Mouse (Mus musculus) CH12.LX (cell line): ENCODE results near the gene Slc11a1. TPM values are rescaled to one million over a fixed set of nuclear protein-coding genes. Genes with fewer than 3 reads are reported as not detected.

Experiments used
- DNase-seq: peaks from one replicate; pipeline ENCODE4 v3.0.0-alpha.2; 2013; ENCODE audit errors: extremely low read depth
- H3K27ac ChIP-seq: 2 replicates; pipeline ENCODE4 v1.5.1; 2012; ENCODE audit warnings: low read depth, mild to moderate bottlenecking, control low read depth, moderate library complexity; ENCODE audit not compliant: insufficient read depth
- H3K27me3 ChIP-seq: replicated peaks from 2 replicates; pipeline ENCODE3; 2012; ENCODE audit warnings: inconsistent platforms
- H3K36me3 ChIP-seq, 2 experiments: replicated peaks in 1 of 2; 2 replicates each; pipeline versions ENCODE3 to v1.6.1; 2012; ENCODE audit warnings: inconsistent platforms in 1 of 2, low read length in 1 of 2, mild to moderate bottlenecking in 1 of 2, mixed read lengths in 1 of 2, moderate library complexity in 1 of 2; ENCODE audit not compliant: control insufficient read depth in 1 of 2, insufficient read depth in 1 of 2
- H3K4me1 ChIP-seq, 2 experiments: 2 replicates each; pipeline ENCODE4 v1.6.1; 2012; ENCODE audit warnings: inconsistent platforms in 1 of 2, moderate library complexity in 1 of 2; ENCODE audit not compliant: insufficient read depth in 2 of 2, control insufficient read depth in 1 of 2
- H3K4me2 ChIP-seq: 2 replicates; pipeline ENCODE4 v1.6.1; 2012; ENCODE audit warnings: low read depth, mild to moderate bottlenecking, control low read depth; ENCODE audit not compliant: poor library complexity, insufficient read depth, severe bottlenecking
- H3K4me3 ChIP-seq, 3 experiments: fragments of 150-350 bp in 1 of 3; sonication (generic) in 1 of 3; replicated peaks in 1 of 3; 2 replicates each; pipeline versions ENCODE3 to v1.5.1; 2011 to 2012; ENCODE audit warnings: low read depth in 2 of 3, low read length in 2 of 3, mild to moderate bottlenecking in 2 of 3, moderate library complexity in 2 of 3, control low read depth in 1 of 3, improper control_type of control experiment in 1 of 3, inconsistent platforms in 1 of 3, mixed read lengths in 1 of 3; ENCODE audit not compliant: poor library complexity in 1 of 3
- H3K79me2 ChIP-seq: replicated peaks from 2 replicates; pipeline ENCODE4 v1.6.1; 2012; ENCODE audit warnings: mild to moderate bottlenecking, moderate library complexity; ENCODE audit not compliant: control insufficient read depth, poor library complexity, insufficient read depth, severe bottlenecking; ENCODE audit errors: extremely low read depth
- H3K9ac ChIP-seq: 2 replicates; pipeline ENCODE4 v1.6.1; 2012; ENCODE audit warnings: low read depth, mild to moderate bottlenecking, control low read depth, moderate library complexity; ENCODE audit not compliant: insufficient read depth
- H3K9me3 ChIP-seq: replicated peaks from 2 replicates; pipeline ENCODE3; 2012; ENCODE audit warnings: low read length, inconsistent platforms, mixed read lengths
- BHLHE40 ChIP-seq: IDR thresholded peaks from 2 replicates; pipeline ENCODE4 v1.6.1; 2011; ENCODE audit warnings: mild to moderate bottlenecking, low read depth, low read length, improper control_type of control experiment
- CHD1 ChIP-seq: IDR thresholded peaks from 2 replicates; pipeline ENCODE4 v1.6.1; 2012; ENCODE audit warnings: low read depth, low read length, improper control_type of control experiment, inconsistent platforms
- E2F4 ChIP-seq: IDR thresholded peaks from 2 replicates; pipeline ENCODE4 v1.6.1; 2011; ENCODE audit warnings: low read depth, low read length, improper control_type of control experiment; ENCODE audit not compliant: insufficient replicate concordance
- EP300 ChIP-seq: IDR thresholded peaks from 2 replicates; pipeline ENCODE4 v1.6.1; 2011; ENCODE audit warnings: low read length, improper control_type of control experiment
- IRF4 ChIP-seq: IDR thresholded peaks from 2 replicates; pipeline ENCODE4 v1.6.1; 2014; ENCODE audit warnings: low read depth, mild to moderate bottlenecking, inconsistent platforms, low read length, improper control_type of control experiment
- JUN ChIP-seq: IDR thresholded peaks from 2 replicates; pipeline ENCODE4 v1.6.1; 2011; ENCODE audit warnings: low read depth, mild to moderate bottlenecking, low read length, improper control_type of control experiment, moderate library complexity; ENCODE audit not compliant: insufficient read depth
- JUND ChIP-seq: conservative IDR thresholded peaks from 2 replicates; pipeline ENCODE4 v1.6.1; 2011; ENCODE audit warnings: low read depth, low read length, improper control_type of control experiment
- KAT2A ChIP-seq: IDR thresholded peaks from 2 replicates; pipeline ENCODE4 v1.6.1; 2012; ENCODE audit warnings: low read length, improper control_type of control experiment, inconsistent platforms; ENCODE audit not compliant: insufficient replicate concordance
- MAFK ChIP-seq: IDR thresholded peaks from 2 replicates; pipeline ENCODE4 v1.6.1; 2011; ENCODE audit warnings: low read length, improper control_type of control experiment; ENCODE audit not compliant: insufficient replicate concordance
- MAX ChIP-seq: IDR thresholded peaks from 2 replicates; pipeline ENCODE4 v1.6.1; 2011; ENCODE audit warnings: low read length, improper control_type of control experiment
- NELFE ChIP-seq: IDR thresholded peaks from 2 replicates; pipeline ENCODE4 v1.6.1; 2011; ENCODE audit warnings: low read depth, low read length, improper control_type of control experiment
- POLR2A ChIP-seq: IDR thresholded peaks from 2 replicates; pipeline ENCODE4 v1.6.1; 2011; ENCODE audit warnings: low read depth, mild to moderate bottlenecking, improper control_type of control experiment, low read length
- SMC3 ChIP-seq: IDR thresholded peaks from 2 replicates; pipeline ENCODE4 v1.6.1; 2011; ENCODE audit warnings: low read depth, low read length, improper control_type of control experiment
- TBP ChIP-seq: conservative IDR thresholded peaks from 2 replicates; pipeline ENCODE4 v1.6.1; 2011; ENCODE audit warnings: low read depth, low read length, improper control_type of control experiment
- TCF12 ChIP-seq: IDR thresholded peaks from 2 replicates; pipeline ENCODE4 v1.6.1; 2014; ENCODE audit warnings: low read depth, mild to moderate bottlenecking, inconsistent platforms, low read length, improper control_type of control experiment
- UBTF ChIP-seq: IDR thresholded peaks from 2 replicates; pipeline ENCODE4 v1.6.1; 2012; ENCODE audit warnings: low read depth, mild to moderate bottlenecking, inconsistent platforms, low read length, improper control_type of control experiment, moderate library complexity
- USF1 ChIP-seq: IDR thresholded peaks from 2 replicates; pipeline ENCODE4 v1.6.1; 2014; ENCODE audit warnings: low read depth, mild to moderate bottlenecking, inconsistent platforms, low read length, improper control_type of control experiment
- ZMIZ1 ChIP-seq: IDR thresholded peaks from 2 replicates; pipeline ENCODE4 v1.6.1; 2012; ENCODE audit warnings: low read depth, mild to moderate bottlenecking, inconsistent platforms, low read length, improper control_type of control experiment
- dilution Hi-C: fragments of 300-500 bp; cut with MboI; formaldehyde crosslinking; loops from 2 replicates; pipeline ENCODE4 v1.14.3; 2020; ENCODE audit warnings: low sequenced_read_pairs; ENCODE audit not compliant: extremely low pct_unique_long_range_greater_than_20kb, extremely low pct_ligation_motif_present
- in situ Hi-C: fragments of 300-500 bp; cut with MboI; formaldehyde crosslinking; loops from 3 replicates; pipeline ENCODE4 v1.14.3; 2019; ENCODE audit warnings: low sequenced_read_pairs, low pct_ligation_motif_present, low pct_unique_long_range_greater_than_20kb, mixed read lengths
- polyA plus RNA-seq: library from polyadenylated mRNA; unstranded; fragments of >175 nt; gene quantifications from 2 replicates; pipeline ENCODE4 v1.2.1, GENCODE M21; 2012; ENCODE audit warnings: low read depth; ENCODE audit not compliant: insufficient read length
- total RNA-seq, 2 experiments: library from RNA; depleted of rRNA; stranded (reverse); fragments of 300-350 nt in 1 of 2; fragments of >200 nt in 1 of 2; gene quantifications; 2 replicates each; pipeline ENCODE4 v1.2.3; 2012 to 2014

The Slc11a1 gene
- total and polyA plus RNA-seq, 3 experiments: 17.0 to 96.4 (median 35.7) TPM

DNA sequence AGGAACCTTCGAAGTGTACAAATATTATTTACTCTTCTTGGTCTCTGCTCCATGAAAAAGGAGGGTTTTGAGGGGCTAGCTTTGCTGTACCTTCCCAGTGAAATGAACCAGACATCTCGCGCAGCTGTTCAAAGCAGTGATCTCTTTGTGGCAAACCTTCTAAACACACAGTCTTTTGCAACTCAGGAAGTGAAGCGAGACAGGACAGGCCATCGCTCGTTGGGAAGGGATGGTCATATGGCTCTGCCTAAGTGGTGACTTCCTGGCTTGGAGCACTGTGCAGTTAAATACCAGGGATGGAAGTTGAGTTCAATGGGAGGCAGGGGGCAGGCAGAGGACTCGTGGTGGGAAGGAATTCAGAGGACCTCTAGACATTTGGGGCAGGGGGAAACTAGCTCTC, 50.9 kb downstream of the Slc11a1 start:
- TF ChIP-seq IRF4: no peak
- no peak for TF ChIP-seq SMC3
- TF ChIP-seq EP300: no peak
- TF ChIP-seq BHLHE40: no peak
- no peak for TF ChIP-seq JUN
- in situ Hi-C loops: no loop called here
- no peak overlapping the region for H3K27ac ChIP-seq

DNA sequence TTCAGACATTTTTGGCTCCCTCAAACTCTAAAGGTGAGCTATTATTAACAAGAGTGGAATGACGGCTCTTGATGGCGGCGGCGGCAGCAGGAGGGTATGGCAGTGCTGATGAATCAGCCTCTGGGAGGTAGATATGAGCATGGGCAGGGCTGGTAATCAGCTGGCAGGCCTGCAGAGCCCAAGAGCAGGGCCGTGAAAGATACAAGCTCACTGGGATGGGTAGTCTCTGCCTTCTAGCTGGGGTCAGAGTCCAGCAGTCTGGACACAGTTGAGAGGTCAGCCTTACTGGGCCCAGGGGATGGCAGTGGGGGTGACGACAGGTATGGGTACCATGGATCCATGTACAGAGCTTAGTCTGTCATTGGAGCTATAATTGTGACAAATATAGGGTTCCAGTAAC, 58.2 kb downstream of the Slc11a1 start:
- H3K27me3 ChIP-seq: no peaks in the 10 kb centered on the region
- H3K79me2 ChIP-seq: no peaks in the 10 kb centered on the region
- H3K9me3 ChIP-seq: no peaks in the 10 kb centered on the region
- no peak overlapping the region for H3K4me2 ChIP-seq
- H3K27ac ChIP-seq: no peak overlapping the region
- H3K4me1 ChIP-seq: peaks cover 8 to 44% of the 10 kb centered on the region in 2 experiments
- in situ Hi-C loops: no loop called here
- no peak overlapping the region for H3K4me3 ChIP-seq
- H3K36me3 ChIP-seq: peaks cover under 1 to 29% of the 10 kb centered on the region in 2 experiments
- DNase-seq: no peak
- dilution Hi-C loops: no loop called here
- H3K9ac ChIP-seq: no peak overlapping the region
- TF ChIP-seq MAFK (no peak), ZMIZ1 (no peak), POLR2A (no peak), NELFE (no peak), TCF12 (no peak), E2F4 (no peak), IRF4 (no peak), MAX (no peak), JUND (no peak), KAT2A (no peak), CHD1 (no peak), UBTF (no peak), JUN (no peak), TBP (no peak), USF1 (no peak), SMC3 (no peak)

More for the DNA sequence above, 50.9 kb downstream of the Slc11a1 start:
- H3K4me2 ChIP-seq: no peak overlapping the region
- H3K9me3 ChIP-seq: peaks cover 6% of the 10 kb centered on the region
- H3K36me3 ChIP-seq: no peaks in the 10 kb centered on the region
- H3K9ac ChIP-seq: no peak overlapping the region
- 0 out of 4 replicates have a peak, but pooled peaks cover 0 to 5% of the 10 kb centered on the region in 2 experiments for H3K4me1 ChIP-seq
- H3K79me2 ChIP-seq: no peaks in the 10 kb centered on the region
- no peak for DNase-seq
- no peak overlapping the region for H3K4me3 ChIP-seq
- dilution Hi-C loops: no loop called here
- H3K27me3 ChIP-seq: peaks cover 4% of the 10 kb centered on the region
